Mouse (Mus musculus) heart, embryonic 13.5 days (tissue): Measurements from ENCODE around the gene Lrrc3c. TPM values are rescaled to one million over a fixed set of nuclear protein-coding genes. Genes with fewer than 3 reads are reported as not detected.
"Not testable (repeated sequence)": the region's sequence is repeated elsewhere in the genome, so short reads cannot be mapped to it uniquely, and the experiment has no call there.

Experiments
- ATAC-seq: fragments of 200-750 bp; cut with Nextera tagmentation; 2 replicates; pipeline ENCODE4 v1.8.0; 2017; ENCODE audit warnings: moderate TSS enrichment; ENCODE audit not compliant: insufficient number of reproducible peaks, low FRiP score, low TSS enrichment; ENCODE audit errors: extremely low read depth
- H3K27ac ChIP-seq: fragments of 300-500 bp; sonication (generic); replicated peaks from 2 replicates; pipeline ENCODE4 v1.5.1; 2015; ENCODE audit warnings: moderate library complexity, mild to moderate bottlenecking, inconsistent platforms
- H3K27me3 ChIP-seq: fragments of 300-500 bp; sonication (generic); replicated peaks from 2 replicates; pipeline ENCODE4 v1.6.1; 2015; ENCODE audit warnings: mild to moderate bottlenecking, inconsistent platforms
- H3K36me3 ChIP-seq: fragments of 300-500 bp; sonication (generic); 2 replicates; pipeline ENCODE4 v1.6.1; 2015; ENCODE audit warnings: mild to moderate bottlenecking, inconsistent platforms
- H3K4me1 ChIP-seq: fragments of 300-500 bp; sonication (generic); 2 replicates; pipeline ENCODE4 v1.6.1; 2015; ENCODE audit warnings: inconsistent platforms
- H3K4me2 ChIP-seq: fragments of 300-500 bp; sonication (generic); 2 replicates; pipeline ENCODE4 v1.6.1; 2015; ENCODE audit warnings: inconsistent platforms, mild to moderate bottlenecking, moderate library complexity
- H3K4me3 ChIP-seq: fragments of 300-500 bp; sonication (generic); 2 replicates; pipeline ENCODE4 v1.5.1; 2015; ENCODE audit warnings: moderate library complexity, mild to moderate bottlenecking, inconsistent platforms
- H3K9ac ChIP-seq: fragments of 300-500 bp; sonication (generic); 2 replicates; pipeline ENCODE4 v1.6.1; 2015; ENCODE audit warnings: inconsistent platforms, mild to moderate bottlenecking, moderate library complexity
- H3K9me3 ChIP-seq: fragments of 300-500 bp; sonication (generic); 2 replicates; pipeline ENCODE4 v1.6.1; 2016; ENCODE audit warnings: inconsistent platforms
- WGBS: fragments of 180-500 bp; shearing (Covaris S2); methylation state at CpG from one replicate; pipeline ENCODE4 v1.1.7; 2015; ENCODE audit warnings: mixed read lengths; 5-methylcytosine and 5-hydroxymethylcytosine counted together
- polyA plus RNA-seq: library from polyadenylated mRNA; unstranded; fragments of >200 nt; fragmentation: Nextera tagmentation; extraction: Ambion mirVana; gene quantifications from 2 replicates; pipeline ENCODE4 v1.2.1, GENCODE M21; 2015

Gene Lrrc3c
- polyA plus RNA-seq, 1 experiment from 2014 or later: not detected

DNA sequence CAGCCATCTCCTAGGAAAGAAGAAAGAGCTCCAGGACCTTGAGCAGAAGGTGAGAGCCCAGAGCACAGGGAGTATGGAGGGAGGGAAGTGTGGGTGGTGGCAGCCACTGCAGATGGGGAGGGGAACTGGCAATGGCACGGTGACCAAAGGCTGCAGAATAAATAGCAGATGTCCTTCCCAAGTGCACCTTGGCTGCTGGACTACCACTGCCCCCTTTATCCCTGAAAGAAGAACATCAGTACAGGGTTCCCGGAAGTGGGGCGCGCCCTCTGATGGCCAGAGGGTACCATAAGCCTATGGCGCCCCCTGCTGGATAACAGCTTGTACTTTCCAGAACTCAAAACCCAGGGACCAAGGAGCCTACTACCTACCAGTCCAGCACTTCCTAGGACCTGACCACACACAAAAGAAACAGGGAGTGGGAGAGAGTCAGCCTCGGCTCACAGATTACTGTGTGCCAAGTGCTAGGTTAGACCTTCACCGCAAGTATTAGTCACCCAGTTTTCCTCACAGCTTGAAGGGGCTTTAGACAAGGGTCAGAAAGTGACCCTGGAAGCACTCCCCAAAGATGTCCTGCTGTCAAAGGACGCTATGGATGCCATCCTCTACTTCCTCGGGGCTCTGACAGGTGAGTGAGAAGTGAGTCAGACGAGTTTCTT, 37.4 kb downstream of the Lrrc3c start:
- ATAC-seq, H3K9ac ChIP-seq, H3K4me2 ChIP-seq: not testable (repeated sequence)

DNA sequence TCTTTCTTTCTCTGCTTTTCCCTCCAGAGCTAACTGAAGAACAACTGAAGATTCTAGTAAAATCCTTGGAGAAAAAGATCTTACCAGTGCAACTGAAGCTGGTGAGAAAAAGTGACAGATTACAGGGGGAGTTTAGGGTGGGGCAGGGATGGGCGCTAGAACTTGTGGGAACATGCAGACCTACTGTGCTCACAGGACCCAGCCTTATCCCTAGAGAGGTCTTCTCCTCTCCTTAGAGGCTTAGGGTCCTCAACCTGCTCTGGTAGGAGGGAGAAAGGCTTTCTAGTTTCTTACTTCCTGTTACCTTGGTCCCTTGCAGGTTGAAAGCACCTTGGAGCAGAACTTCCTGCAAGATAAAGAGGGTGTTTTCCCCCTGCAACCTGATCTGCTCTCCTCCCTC, 39.4 kb downstream of the Lrrc3c start:
- no peak overlapping the region for H3K9ac ChIP-seq
- H3K4me3 ChIP-seq: no peak overlapping the region
- H3K9me3 ChIP-seq: no peaks in the 10 kb centered on the region
- WGBS: 65% methylated on average over 1 of the region's 1 CpGs
- ATAC-seq: no peak
- no peaks in the 10 kb centered on the region for H3K36me3 ChIP-seq
- no peaks in the 10 kb centered on the region for H3K4me1 ChIP-seq
- no peak overlapping the region for H3K4me2 ChIP-seq
- H3K27ac ChIP-seq: no peak overlapping the region
- peaks cover 9% of the 10 kb centered on the region; the same call in 1 of the 2 replicates for H3K27me3 ChIP-seq

More for the DNA sequence above, 37.4 kb downstream of the Lrrc3c start:
- not testable (repeated sequence) for H3K36me3 ChIP-seq, H3K4me1 ChIP-seq, H3K27ac ChIP-seq, H3K9me3 ChIP-seq, H3K4me3 ChIP-seq
- peaks cover 16% of the 10 kb centered on the region; the same call in 1 of the 2 replicates for H3K27me3 ChIP-seq
- 27% methylated on average over 10 of the region's 10 CpGs for WGBS

DNA sequence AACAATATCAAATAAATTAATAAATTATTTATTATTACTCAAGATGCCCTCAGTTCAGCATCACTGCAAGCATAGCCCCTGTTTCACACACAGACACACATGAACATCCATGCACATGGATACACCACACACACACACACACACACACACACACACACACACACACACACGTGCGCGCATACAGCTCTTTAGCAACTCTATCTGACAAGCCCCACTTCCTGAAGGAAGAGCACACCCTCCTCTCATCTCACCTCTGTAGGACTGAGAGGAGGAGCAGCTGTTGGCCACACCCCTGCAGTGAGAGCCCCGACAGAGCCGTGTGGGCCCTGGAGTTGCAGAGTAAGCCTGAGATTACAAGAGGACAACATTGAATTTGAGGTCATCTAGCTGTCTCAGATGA, 42.0 kb downstream of the Lrrc3c start:
- Histone ChIP-seq H3K27ac (no peak overlapping the region), H3K4me3 (no peak overlapping the region)
- ATAC-seq: no peak

DNA sequence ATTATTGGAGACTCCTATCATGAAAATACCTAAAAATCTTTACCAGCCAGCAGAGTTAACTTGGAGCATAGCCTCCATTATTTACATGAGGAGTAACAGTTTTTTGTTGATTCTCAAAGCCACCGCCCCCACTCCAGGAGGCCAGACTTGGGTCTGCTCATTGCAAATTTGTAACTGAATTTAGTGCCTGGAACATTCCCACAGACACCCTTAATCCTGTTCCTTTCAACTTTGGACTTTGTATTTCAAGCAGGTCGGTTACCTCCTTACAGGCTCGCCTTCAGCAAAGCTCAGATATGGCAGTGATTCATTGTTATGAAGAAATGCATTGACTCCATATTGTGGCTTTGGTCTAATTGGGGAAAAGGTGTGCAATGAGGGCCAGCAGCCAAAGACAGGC, 46.7 kb downstream of the Lrrc3c start:
- H3K9ac ChIP-seq: no peak overlapping the region
- H3K36me3 ChIP-seq: no peaks in the 10 kb centered on the region
- 73% methylated on average over 3 of the region's 3 CpGs for WGBS
- no peak overlapping the region for H3K4me2 ChIP-seq
- H3K27ac ChIP-seq: no peak overlapping the region
- H3K27me3 ChIP-seq: peaks cover 47% of the 10 kb centered on the region
- no peaks in the 10 kb centered on the region for H3K4me1 ChIP-seq
- ATAC-seq: no peak
- no peaks in the 10 kb centered on the region for H3K9me3 ChIP-seq
- H3K4me3 ChIP-seq: no peak overlapping the region

More for the DNA sequence above, 42.0 kb downstream of the Lrrc3c start:
- WGBS: 54% methylated on average over 5 of the region's 5 CpGs
- 0 out of 2 replicates have a peak, but pooled peaks cover 9% of the 10 kb centered on the region for H3K27me3 ChIP-seq
- H3K4me1 ChIP-seq: no peaks in the 10 kb centered on the region
- no peaks in the 10 kb centered on the region for H3K9me3 ChIP-seq
- no peak overlapping the region for H3K4me2 ChIP-seq
- H3K9ac ChIP-seq: no peak overlapping the region
- H3K36me3 ChIP-seq: no peaks in the 10 kb centered on the region

GRCm38 (mm10) chr11:98645946-98646345, 47.9 kb downstream of the Lrrc3c start:
- H3K9ac ChIP-seq: no peak overlapping the region
- H3K9me3 ChIP-seq: no peaks in the 10 kb centered on the region
- peaks cover 55% of the 10 kb centered on the region for H3K27me3 ChIP-seq
- no peak overlapping the region for H3K27ac ChIP-seq
- no peaks in the 10 kb centered on the region for H3K4me1 ChIP-seq
- H3K4me2 ChIP-seq: no peak overlapping the region
- H3K36me3 ChIP-seq: no peaks in the 10 kb centered on the region
- no peak for ATAC-seq
- no peak overlapping the region for H3K4me3 ChIP-seq
- WGBS: 69% methylated on average over 2 of the region's 2 CpGs

GRCm38 (mm10) chr11:98646459-98646858, 48.4 kb downstream of the Lrrc3c start, which contains the start of gene Gsdma2:
Gene Gsdma2, plus strand, starts transcription at chr11:98646759.
- Histone ChIP-seq H3K27me3 (peaks cover 52% of the 10 kb centered on the region), H3K27ac (no peak within 1 kb of the TSS), H3K4me3 (no peak within 1 kb of the TSS), H3K9me3 (no peaks in the 10 kb centered on the region), H3K36me3 (no peaks in the 10 kb centered on the region), H3K9ac (no peak within 1 kb of the TSS), H3K4me1 (no peaks in the 10 kb centered on the region), H3K4me2 (no peak within 1 kb of the TSS)
- ATAC-seq: no peak
- WGBS: 46% methylated on average over 2 of the region's 2 CpGs

Other genes with a start within 250 kb of the Lrrc3c start
- 40.5 and 51.7 TPM in 2 replicates for gene Ppp1r1b, start 249.9 kb upstream of the Lrrc3c start, polyA plus RNA-seq
- gene Stard3, start 239.9 kb upstream of the Lrrc3c start, polyA plus RNA-seq: 37.2 and 43.4 TPM in 2 replicates
- 159 and 184 TPM in 2 replicates for gene Tcap, start 214.5 kb upstream of the Lrrc3c start, polyA plus RNA-seq
- 1.3 and 1.5 TPM in 2 replicates for gene Pnmt, start 211.8 kb upstream of the Lrrc3c start, polyA plus RNA-seq
- gene Pgap3, start 197.8 kb upstream of the Lrrc3c start, polyA plus RNA-seq: 19.0 and 19.1 TPM in 2 replicates
- 48.1 and 49.0 TPM in 2 replicates for gene Erbb2, start 185.8 kb upstream of the Lrrc3c start, polyA plus RNA-seq
- 93.8 and 113 TPM in 2 replicates for gene Mien1, start 159.3 kb upstream of the Lrrc3c start, polyA plus RNA-seq
- gene Grb7, start 151.9 kb upstream of the Lrrc3c start, polyA plus RNA-seq: 2.2 and 2.9 TPM in 2 replicates
- gene Ikzf3, start 52.3 kb upstream of the Lrrc3c start, polyA plus RNA-seq: 0.13 TPM in 1 of 2 replicates, not detected in the other
- gene Zpbp2, start 47.2 kb upstream of the Lrrc3c start, polyA plus RNA-seq: 0.15 and 0.34 TPM in 2 replicates
- gene Ormdl3, start 10.9 kb upstream of the Lrrc3c start, polyA plus RNA-seq: 63.4 and 76.8 TPM in 2 replicates
- 0.28 and 0.55 TPM in 2 replicates for gene Gm12355, start 27.4 kb downstream of the Lrrc3c start, polyA plus RNA-seq
- not detected in 2 replicates for gene Gsdma3, start 28.1 kb downstream of the Lrrc3c start, polyA plus RNA-seq
- not detected in 2 replicates for gene Gsdma2, start 48.5 kb downstream of the Lrrc3c start, polyA plus RNA-seq
- 0.12 TPM in 1 of 2 replicates, not detected in the other for gene Gsdma, start 66.1 kb downstream of the Lrrc3c start, polyA plus RNA-seq
- gene Psmd3, start 84.3 kb downstream of the Lrrc3c start, polyA plus RNA-seq: 165 and 167 TPM in 2 replicates
- not detected in 2 replicates for gene Csf3, start 103.0 kb downstream of the Lrrc3c start, polyA plus RNA-seq
- gene Med24, start 131.1 kb downstream of the Lrrc3c start, polyA plus RNA-seq: 35.1 and 37.4 TPM in 2 replicates
- 30.0 and 32.0 TPM in 2 replicates for gene Thra, start 142.3 kb downstream of the Lrrc3c start, polyA plus RNA-seq
- 5.9 and 6.4 TPM in 2 replicates for gene Nr1d1, start 177.0 kb downstream of the Lrrc3c start, polyA plus RNA-seq
- 14.6 and 15.7 TPM in 2 replicates for gene Msl1, start 197.2 kb downstream of the Lrrc3c start, polyA plus RNA-seq
- gene Casc3, start 206.6 kb downstream of the Lrrc3c start, polyA plus RNA-seq: 22.3 and 23.1 TPM in 2 replicates
- 0.64 and 0.98 TPM in 2 replicates for gene Rapgefl1, start 238.5 kb downstream of the Lrrc3c start, polyA plus RNA-seq